Mouse (Mus musculus) C2C12 (cell line): ENCODE results near the gene Lrrc23. TPM values are rescaled to one million over a fixed set of nuclear protein-coding genes. Genes with fewer than 3 reads are reported as not detected.

ENCODE experiments used
- H3K27me3 ChIP-seq: one replicate; pipeline ENCODE4 v1.6.1; 2011; ENCODE audit not compliant: control insufficient read depth, insufficient read depth, insufficient read length
- H3K36me3 ChIP-seq: one replicate; pipeline ENCODE4 v1.6.1; 2011; ENCODE audit not compliant: control insufficient read depth, insufficient read depth
- H3K4me3 ChIP-seq: one replicate; pipeline ENCODE4 v1.5.1; 2011; ENCODE audit warnings: mild to moderate bottlenecking, control low read depth; ENCODE audit not compliant: poor library complexity, insufficient read depth, severe bottlenecking
- H3K79me2 ChIP-seq: one replicate; pipeline ENCODE4 v1.6.1; 2011; ENCODE audit not compliant: control insufficient read depth, insufficient read depth
- H3K79me3 ChIP-seq: one replicate; pipeline ENCODE4 v1.6.1; 2011; ENCODE audit warnings: low read depth, control low read depth
- H3ac ChIP-seq: one replicate; pipeline ENCODE3; 2011; ENCODE audit warnings: low read depth; ENCODE audit not compliant: control insufficient read depth, insufficient read length
- CEBPB ChIP-seq: IDR thresholded peaks from one replicate; pipeline ENCODE4 v1.6.1; 2011; ENCODE audit warnings: low read depth, mild to moderate bottlenecking, control low read depth, moderate library complexity
- CTCF ChIP-seq: IDR thresholded peaks from one replicate; pipeline ENCODE4 v1.5.1; 2011; ENCODE audit not compliant: control insufficient read depth, insufficient read depth, insufficient read length
- FOSL1 ChIP-seq: IDR thresholded peaks from one replicate; pipeline ENCODE4 v1.8.0; 2011; ENCODE audit warnings: mild to moderate bottlenecking, low read length; ENCODE audit not compliant: poor library complexity, insufficient read depth, severe bottlenecking
- MAX ChIP-seq: IDR thresholded peaks from one replicate; pipeline ENCODE4 v1.6.1; 2011; ENCODE audit warnings: mild to moderate bottlenecking, control low read depth
- MYOD1 ChIP-seq: IDR thresholded peaks from one replicate; pipeline ENCODE4 v1.6.1; 2011; ENCODE audit warnings: low read depth; ENCODE audit not compliant: control insufficient read depth, insufficient read length
- MYOG ChIP-seq: IDR thresholded peaks from one replicate; pipeline ENCODE4 v1.6.1; 2011; ENCODE audit not compliant: control insufficient read depth, insufficient read length; ENCODE audit errors: extremely low read depth
- USF1 ChIP-seq: IDR thresholded peaks from one replicate; pipeline ENCODE4 v1.6.1; 2011; ENCODE audit warnings: low read depth, mild to moderate bottlenecking, control low read depth, moderate library complexity
- polyA plus RNA-seq: library from polyadenylated mRNA; unstranded; fragments of >200 nt; fragmentation: generic; extraction: Trizol; gene quantifications from one replicate; pipeline ENCODE4 v1.2.1, GENCODE M21; 2012; ENCODE audit warnings: missing spikeins

The Lrrc23 gene
- polyA plus RNA-seq, 1 experiment: 0.13 TPM

DNA sequence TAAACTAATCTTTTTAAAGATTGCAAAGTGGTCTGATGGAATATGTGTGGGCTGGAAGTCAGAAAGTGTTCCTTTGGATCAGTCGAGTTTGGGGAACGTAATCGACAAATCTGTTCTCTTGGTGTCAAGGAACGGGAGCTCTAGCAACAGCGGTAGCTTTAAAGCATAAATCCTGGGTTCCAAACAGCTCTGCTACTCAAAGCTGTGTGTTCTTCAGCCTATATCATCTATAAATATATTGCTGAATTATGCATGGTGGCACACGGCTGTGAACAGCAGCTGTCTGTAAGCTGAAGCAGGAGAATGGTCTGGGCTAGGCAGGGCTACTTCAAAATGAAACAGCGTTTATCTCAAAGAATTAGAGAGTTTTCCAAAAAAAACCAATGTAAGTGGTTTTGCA lies 1.4 kb upstream of the Lrrc23 start:
- TF ChIP-seq MYOD1: no peak
- no peak for TF ChIP-seq USF1
- no peak for TF ChIP-seq CTCF
- TF ChIP-seq MAX: no peak
- TF ChIP-seq MYOG: no peak
- TF ChIP-seq FOSL1: no peak
- no peak for TF ChIP-seq CEBPB

DNA sequence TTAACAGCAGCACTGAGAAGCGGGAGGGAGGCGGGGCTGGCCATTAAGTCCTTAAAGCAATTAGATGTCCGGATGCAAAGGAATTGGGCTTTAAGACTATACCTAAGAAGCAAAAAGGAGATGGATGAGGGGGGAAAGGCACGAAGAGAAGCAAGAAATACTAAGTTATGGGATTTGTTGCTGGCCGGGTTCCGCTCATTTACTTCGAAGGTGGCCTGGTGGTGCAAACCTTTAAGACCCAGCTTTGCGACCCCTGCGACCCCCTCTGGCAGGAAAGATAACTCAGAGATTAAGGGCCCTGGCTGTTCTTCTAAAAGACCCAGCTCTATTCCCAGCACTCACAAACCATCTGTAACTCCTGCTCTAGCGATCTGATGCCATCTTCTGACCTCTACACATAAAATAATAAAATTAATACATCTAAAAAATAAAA lies 473 bp upstream of the Lrrc23 start:
- TF ChIP-seq CTCF (no peak), MAX (no peak), USF1 (no peak), MYOD1 (no peak), FOSL1 (no peak), MYOG (no peak), CEBPB (no peak)
- no peaks in the 10 kb centered on the region for H3K79me2 ChIP-seq
- H3K36me3 ChIP-seq: no peaks in the 10 kb centered on the region
- no peak overlapping the region for H3ac ChIP-seq
- H3K27me3 ChIP-seq: no peaks in the 10 kb centered on the region
- no peaks in the 10 kb centered on the region for H3K79me3 ChIP-seq
- H3K4me3 ChIP-seq: no peak overlapping the region

More for the DNA sequence above, 1.4 kb upstream of the Lrrc23 start:
- Histone ChIP-seq H3K4me3 (no peak overlapping the region), H3K36me3 (no peaks in the 10 kb centered on the region), H3K79me2 (no peaks in the 10 kb centered on the region), H3K27me3 (no peaks in the 10 kb centered on the region), H3K79me3 (no peaks in the 10 kb centered on the region), H3ac (no peak overlapping the region)

DNA sequence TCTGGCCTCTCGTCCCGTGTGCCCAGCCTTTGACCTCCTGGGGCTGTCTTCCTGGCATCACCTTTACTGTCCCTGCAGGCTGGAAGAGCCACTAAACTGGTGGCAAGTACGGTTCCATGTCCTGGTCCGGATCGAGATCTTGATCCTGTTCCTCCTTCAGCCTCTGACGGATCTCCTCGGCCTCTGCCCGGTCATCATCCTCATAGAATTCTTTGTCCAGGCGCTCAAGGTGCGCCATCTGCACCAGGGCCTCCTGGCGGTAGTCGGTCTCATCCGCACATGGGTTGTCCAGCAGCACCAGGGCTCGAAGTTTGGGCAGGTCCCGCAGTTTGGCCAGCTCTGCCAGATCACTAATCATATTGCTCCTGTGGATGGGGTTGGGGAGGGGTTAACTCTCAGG lies 9.0 kb downstream of the Lrrc23 start:
- Histone ChIP-seq H3K36me3 (no peaks in the 10 kb centered on the region), H3K79me3 (no peaks in the 10 kb centered on the region), H3K79me2 (no peaks in the 10 kb centered on the region), H3ac (no peak overlapping the region), H3K4me3 (no peak overlapping the region), H3K27me3 (no peaks in the 10 kb centered on the region)
- no peak for TF ChIP-seq MAX
- TF ChIP-seq USF1: no peak
- TF ChIP-seq CEBPB: no peak
- TF ChIP-seq MYOG: no peak
- TF ChIP-seq MYOD1: no peak
- TF ChIP-seq FOSL1: no peak
- no peak for TF ChIP-seq CTCF

DNA sequence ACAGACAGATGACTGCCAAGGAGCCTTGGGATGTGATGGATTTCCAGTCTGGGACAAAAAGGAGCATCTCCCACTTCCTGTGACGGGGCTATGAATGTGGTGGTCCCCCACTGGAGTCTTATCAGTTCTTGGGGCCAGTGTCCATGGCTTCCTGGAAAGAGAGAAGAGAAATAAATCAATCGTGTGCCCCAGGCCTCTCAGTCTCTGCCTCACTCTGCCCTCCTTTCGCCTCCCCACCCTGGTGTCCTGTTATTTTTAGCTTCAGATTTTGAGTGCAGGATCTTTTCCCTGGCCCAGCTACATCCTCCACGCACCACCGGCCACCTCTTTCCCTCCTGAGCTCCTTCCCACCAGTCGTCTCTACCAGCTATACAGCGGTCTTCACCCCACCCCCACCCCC lies 9.5 kb downstream of the Lrrc23 start:
- Histone ChIP-seq H3ac (no peak overlapping the region), H3K4me3 (no peak overlapping the region), H3K79me2 (no peaks in the 10 kb centered on the region), H3K79me3 (no peaks in the 10 kb centered on the region), H3K36me3 (no peaks in the 10 kb centered on the region), H3K27me3 (no peaks in the 10 kb centered on the region)
- TF ChIP-seq MYOD1 (no peak), MAX (no peak), USF1 (no peak), MYOG (no peak), CTCF (no peak), CEBPB (no peak), FOSL1 (no peak)

DNA sequence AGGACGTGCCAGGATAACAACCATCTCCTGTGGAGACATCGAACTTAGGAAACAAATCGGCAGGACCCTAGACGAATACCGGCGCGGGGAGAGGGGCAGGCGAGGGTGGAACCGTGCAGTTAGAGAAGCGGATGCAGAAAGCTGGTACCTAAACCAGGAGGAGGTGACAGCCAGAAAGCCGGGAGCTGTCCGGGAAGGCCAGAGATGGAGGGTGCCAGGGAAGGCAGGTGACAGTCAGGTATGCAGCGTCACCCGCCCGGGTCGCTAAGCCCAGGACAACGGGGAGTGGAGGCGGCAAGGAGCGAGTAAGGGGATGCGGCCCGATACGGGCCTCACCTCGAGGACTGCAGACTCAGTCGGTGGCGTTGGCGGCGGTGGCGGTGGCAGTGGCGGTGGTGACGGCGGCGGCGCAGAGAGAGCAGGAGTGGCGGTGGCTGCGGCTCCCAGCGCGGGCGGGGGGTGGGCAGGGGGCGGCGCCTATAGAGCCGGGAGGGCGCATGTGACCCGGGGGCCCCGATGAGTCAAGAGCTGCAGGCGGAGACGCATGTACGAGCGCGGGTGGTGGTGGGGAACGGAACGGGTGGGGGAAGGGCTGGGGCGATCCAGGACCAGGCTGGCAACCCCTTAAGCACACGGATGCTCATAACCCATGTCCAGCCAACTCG lies 10.3 kb downstream of the Lrrc23 start, which contains the start of gene Eno2:
Eno2 (minus strand) TSS at position 573 of the 665 bp plus-strand sequence.
- Histone ChIP-seq H3K79me3 (no peaks in the 10 kb centered on the region), H3ac (peak within 1 kb of the TSS; percentile 66), H3K4me3 (peak within 1 kb of the TSS; percentile 29), H3K79me2 (no peaks in the 10 kb centered on the region), H3K27me3 (no peaks in the 10 kb centered on the region), H3K36me3 (no peaks in the 10 kb centered on the region)
- no peak for TF ChIP-seq FOSL1
- no peak for TF ChIP-seq CEBPB
- TF ChIP-seq MYOG: no peak
- TF ChIP-seq USF1: no peak
- no peak for TF ChIP-seq CTCF
- TF ChIP-seq MAX: no peak
- TF ChIP-seq MYOD1: no peak
